Mouse (Mus musculus) left cerebral cortex, adult 2 months (tissue): ENCODE measurements at regions not wholly inside any gene's neighbourhood (a gene's known extent, or its start where the extent isn't known, plus 50 kb on each side); places are given as distances from the start of the nearest gene placed in this dataset.

Experiments used
- DNase-seq, 2 experiments: peaks; one replicate each; pipeline ENCODE4 v3.0.0; 2021 to 2022; ENCODE audit warnings: low spot score in 2 of 2, mixed read lengths in 1 of 2; ENCODE audit errors: extremely low spot score in 1 of 2
- H3K27ac ChIP-seq: fragments of 200-600 bp; 2 replicates; pipeline ENCODE4 v1.8.1; 2022
- H3K4me3 ChIP-seq: fragments of 200-600 bp; 2 replicates; pipeline ENCODE4 v1.8.1; 2022
- CTCF ChIP-seq: fragments of 200-600 bp; IDR thresholded peaks from 2 replicates; pipeline ENCODE4 v1.8.1; 2022; ENCODE audit warnings: antibody characterized with exemption, mild to moderate bottlenecking, moderate library complexity
- intact Hi-C: fragments of 180-260 bp; cut with DNase I; formaldehyde crosslinking; loops from one replicate; pipeline ENCODE4 v1.15.1; 2025

- Histone ChIP-seq H3K27ac (no peak overlapping the region), H3K4me3 (no peak overlapping the region)
- no peak for TF ChIP-seq CTCF
- DNase-seq: no peak
- intact Hi-C loops: no loop called here
Measured at GRCm38 (mm10) chr2:46464913-46465312, 1347.7 kb upstream of the Zeb2 start.

GRCm38 (mm10) chr2:46462670-46463069, 1345.5 kb upstream of the Zeb2 start:
- DNase-seq: no peak
- no peak overlapping the region for H3K4me3 ChIP-seq
- no peak for TF ChIP-seq CTCF
- H3K27ac ChIP-seq: no peak overlapping the region
- intact Hi-C loops: no loop called here

GRCm38 (mm10) chr2:46450698-46451097, 1333.5 kb upstream of the Zeb2 start:
- Histone ChIP-seq H3K27ac (no peak overlapping the region), H3K4me3 (no peak overlapping the region)
- no peak for TF ChIP-seq CTCF
- intact Hi-C loops: no loop called here
- no peak for DNase-seq

- intact Hi-C loops: loop anchor here (10.0 kb wide), 2 partner anchors 521 to 1431 kb away; no protein-coding TSS in a partner anchor
- DNase-seq: no peak
- TF ChIP-seq CTCF: no peak
- H3K4me3 ChIP-seq: no peak overlapping the region
- no peak overlapping the region for H3K27ac ChIP-seq
Measured at GRCm38 (mm10) chr2:46445306-46445705, 1328.1 kb upstream of the Zeb2 start.

GRCm38 (mm10) chr2:46443686-46444180, 1326.5 kb upstream of the Zeb2 start:
- TF ChIP-seq CTCF: peak; percentile 91
- H3K4me3 ChIP-seq: peak overlapping the region; percentile 32
- H3K27ac ChIP-seq: peak overlapping the region; percentile 44; the same call in 1 of the 2 replicates
- intact Hi-C loops: loop anchor here (5.0 to 10.0 kb wide), 3 partner anchors 519 to 1429 kb away; no protein-coding TSS in a partner anchor
- peak in 1 of 2 experiments; percentile 23 for DNase-seq

GRCm38 (mm10) chr2:46443061-46443685, 1326.0 kb upstream of the Zeb2 start:
- no peak for DNase-seq
- Histone ChIP-seq H3K27ac (peak overlapping the region; percentile 44; the same call in 1 of the 2 replicates), H3K4me3 (peak overlapping the region; percentile 32; the same call in 1 of the 2 replicates)
- TF ChIP-seq CTCF: no peak
- intact Hi-C loops: loop anchor here (5.0 to 10.0 kb wide), 3 partner anchors 518 to 1428 kb away; no protein-coding TSS in a partner anchor

GRCm38 (mm10) chr2:46442576-46442975, 1325.4 kb upstream of the Zeb2 start:
- no peak for DNase-seq
- intact Hi-C loops: loop anchor here (5.0 to 10.0 kb wide), 3 partner anchors 518 to 1428 kb away; no protein-coding TSS in a partner anchor
- Histone ChIP-seq H3K4me3 (no peak overlapping the region), H3K27ac (no peak overlapping the region)
- TF ChIP-seq CTCF: no peak

- no peak overlapping the region for H3K27ac ChIP-seq
- intact Hi-C loops: loop anchor here (5.0 to 10.0 kb wide), 3 partner anchors 517 to 1427 kb away; no protein-coding TSS in a partner anchor
- DNase-seq: no peak
- H3K4me3 ChIP-seq: no peak overlapping the region
- TF ChIP-seq CTCF: no peak
Measured at GRCm38 (mm10) chr2:46441927-46442326, 1324.7 kb upstream of the Zeb2 start.

GRCm38 (mm10) chr2:46441348-46441747, 1324.2 kb upstream of the Zeb2 start:
- no peak for DNase-seq
- TF ChIP-seq CTCF: no peak
- no peak overlapping the region for H3K4me3 ChIP-seq

GRCm38 (mm10) chr2:46440038-46440437, 1322.8 kb upstream of the Zeb2 start:
- Histone ChIP-seq H3K4me3 (no peak overlapping the region), H3K27ac (no peak overlapping the region)
- TF ChIP-seq CTCF: no peak
- intact Hi-C loops: loop anchor here (5.0 to 10.0 kb wide), 3 partner anchors 515 to 1425 kb away; no protein-coding TSS in a partner anchor
- no peak for DNase-seq

More at GRCm38 (mm10) chr2:46441348-46441747, 1324.2 kb upstream of the Zeb2 start:
- intact Hi-C loops: loop anchor here (5.0 to 10.0 kb wide), 3 partner anchors 517 to 1427 kb away; no protein-coding TSS in a partner anchor
- no peak overlapping the region for H3K27ac ChIP-seq

GRCm38 (mm10) chr2:46418281-46418680, 1301.1 kb upstream of the Zeb2 start:
- intact Hi-C loops: no loop called here
- H3K4me3 ChIP-seq: no peak overlapping the region
- no peak for DNase-seq
- TF ChIP-seq CTCF: no peak
- H3K27ac ChIP-seq: no peak overlapping the region

- Histone ChIP-seq H3K4me3 (no peak overlapping the region), H3K27ac (no peak overlapping the region)
- DNase-seq: no peak
- intact Hi-C loops: no loop called here
- no peak for TF ChIP-seq CTCF
Measured at GRCm38 (mm10) chr2:46402373-46403114, 1285.3 kb upstream of the Zeb2 start.
